Mouse (Mus musculus) small intestine, adult 2 months (tissue): ENCODE results near the gene Gpr55. TPM values are rescaled to one million over a fixed set of nuclear protein-coding genes. Genes with fewer than 3 reads are reported as not detected.

ENCODE experiments used
- H3K27ac ChIP-seq: fragments of 200-500 bp; 2 replicates; pipeline ENCODE4 v1.5.1; 2012; ENCODE audit warnings: low read depth, low read length, control low read depth, inconsistent platforms; ENCODE audit not compliant: insufficient read depth
- H3K27me3 ChIP-seq: fragments of 200-500 bp; 2 replicates; pipeline ENCODE4 v1.6.1; 2012; ENCODE audit warnings: mild to moderate bottlenecking, moderate library complexity, low read length, inconsistent platforms; ENCODE audit not compliant: control insufficient read depth, insufficient read depth
- H3K36me3 ChIP-seq: fragments of 200-500 bp; 2 replicates; pipeline ENCODE4 v1.6.1; 2012; ENCODE audit warnings: mild to moderate bottlenecking, low read length, control low read depth, inconsistent platforms; ENCODE audit not compliant: control insufficient read depth, insufficient read depth
- H3K4me1 ChIP-seq: fragments of 200-500 bp; 2 replicates; pipeline ENCODE4 v1.6.1; 2012; ENCODE audit warnings: low read length, inconsistent platforms, mixed read lengths; ENCODE audit not compliant: control insufficient read depth, insufficient read depth, insufficient read length
- H3K4me3 ChIP-seq: fragments of 200-500 bp; 2 replicates; pipeline ENCODE4 v1.5.1; 2012; ENCODE audit warnings: low read depth, mild to moderate bottlenecking, control low read depth, inconsistent platforms, low read length, moderate library complexity
- CTCF ChIP-seq: fragments of 200-500 bp; IDR thresholded peaks from 2 replicates; pipeline ENCODE4 v1.5.1; 2012; ENCODE audit warnings: low read depth, mild to moderate bottlenecking, control low read depth, inconsistent platforms, low read length, moderate library complexity, mixed read lengths; ENCODE audit not compliant: insufficient replicate concordance, insufficient read length; ENCODE audit errors: extremely low read depth
- POLR2A ChIP-seq: fragments of 200-500 bp; IDR thresholded peaks from 2 replicates; pipeline ENCODE4 v1.6.1; 2012; ENCODE audit warnings: low read depth, mild to moderate bottlenecking, control low read depth, inconsistent platforms, low read length, moderate library complexity
- WGBS: fragments of 180-500 bp; shearing (Covaris S2); methylation state at CpG from one replicate; pipeline ENCODE4 v1.1.7; 2018; 5-methylcytosine and 5-hydroxymethylcytosine counted together
- polyA plus RNA-seq: library from polyadenylated mRNA; depleted of rRNA; stranded (reverse); fragments of >200 nt; gene quantifications from 2 replicates; pipeline ENCODE4 v1.2.3, GENCODE M21; 2012

Gpr55 gene
- polyA plus RNA-seq, 1 experiment: 2.7 TPM

GRCm38 (mm10) chr1:85942318-85942717, 18.5 kb downstream of the Gpr55 start:
- H3K4me3 ChIP-seq: no peak overlapping the region
- 91% methylated on average over 8 of the region's 8 CpGs for WGBS
- peaks cover 2% of the 10 kb centered on the region for H3K36me3 ChIP-seq
- H3K4me1 ChIP-seq: no peaks in the 10 kb centered on the region
- H3K27me3 ChIP-seq: no peaks in the 10 kb centered on the region
- no peak overlapping the region for H3K27ac ChIP-seq
- no peak for TF ChIP-seq POLR2A
- no peak for TF ChIP-seq CTCF

- peaks cover 2% of the 10 kb centered on the region; the same call in 1 of the 2 replicates for H3K4me1 ChIP-seq
- H3K36me3 ChIP-seq: peaks cover 2% of the 10 kb centered on the region
- no peak overlapping the region for H3K4me3 ChIP-seq
- no peaks in the 10 kb centered on the region for H3K27me3 ChIP-seq
- no peak overlapping the region for H3K27ac ChIP-seq
- TF ChIP-seq CTCF: no peak
- no peak for TF ChIP-seq POLR2A
- 77% methylated on average over 1 of the region's 1 CpGs for WGBS
These were observed 23.5 kb downstream of the Gpr55 start for GRCm38 (mm10) chr1:85937323-85937722.

GRCm38 (mm10) chr1:85936265-85936664, 24.5 kb downstream of the Gpr55 start:
- 35% methylated on average over 6 of the region's 6 CpGs for WGBS
- Histone ChIP-seq H3K27me3 (no peaks in the 10 kb centered on the region), H3K4me3 (no peak overlapping the region), H3K27ac (no peak overlapping the region), H3K4me1 (peaks cover 2% of the 10 kb centered on the region; the same call in 1 of the 2 replicates), H3K36me3 (peaks cover 2% of the 10 kb centered on the region)
- TF ChIP-seq POLR2A (no peak), CTCF (no peak)

GRCm38 (mm10) chr1:85935148-85935852, 25.5 kb downstream of the Gpr55 start:
- Histone ChIP-seq H3K4me3 (no peak overlapping the region), H3K27ac (no peak overlapping the region), H3K27me3 (no peaks in the 10 kb centered on the region), H3K36me3 (no peaks in the 10 kb centered on the region), H3K4me1 (peaks cover 2% of the 10 kb centered on the region; the same call in 1 of the 2 replicates)
- 51% methylated on average over 8 of the region's 8 CpGs for WGBS
- TF ChIP-seq CTCF (peak; percentile 90; the same call in 1 of the 2 replicates), POLR2A (no peak)

- H3K4me1 ChIP-seq: peaks cover 2% of the 10 kb centered on the region; the same call in 1 of the 2 replicates
- TF ChIP-seq CTCF (no peak), POLR2A (no peak)
- no peaks in the 10 kb centered on the region for H3K36me3 ChIP-seq
- H3K4me3 ChIP-seq: no peak overlapping the region
- WGBS: 64% methylated on average over 7 of the region's 7 CpGs
- no peaks in the 10 kb centered on the region for H3K27me3 ChIP-seq
- no peak overlapping the region for H3K27ac ChIP-seq
These were observed 26.2 kb downstream of the Gpr55 start for GRCm38 (mm10) chr1:85934560-85934959.

- Histone ChIP-seq H3K27ac (no peak overlapping the region), H3K4me3 (no peak overlapping the region)
These were observed 27.0 kb downstream of the Gpr55 start for GRCm38 (mm10) chr1:85933631-85934465.

GRCm38 (mm10) chr1:85933226-85933625, 27.6 kb downstream of the Gpr55 start:
- no peak for TF ChIP-seq CTCF
- no peak for TF ChIP-seq POLR2A
- WGBS: 25% methylated on average over 7 of the region's 7 CpGs
- no peaks in the 10 kb centered on the region for H3K36me3 ChIP-seq
- peaks cover 2% of the 10 kb centered on the region; the same call in 1 of the 2 replicates for H3K4me1 ChIP-seq
- H3K27me3 ChIP-seq: no peaks in the 10 kb centered on the region
- no peak overlapping the region for H3K27ac ChIP-seq
- H3K4me3 ChIP-seq: no peak overlapping the region

More at GRCm38 (mm10) chr1:85933631-85934465, 27.0 kb downstream of the Gpr55 start:
- Histone ChIP-seq H3K27me3 (no peaks in the 10 kb centered on the region), H3K4me1 (peaks cover 2% of the 10 kb centered on the region; the same call in 1 of the 2 replicates), H3K36me3 (no peaks in the 10 kb centered on the region)
- 50% methylated on average over 11 of the region's 11 CpGs for WGBS
- TF ChIP-seq CTCF (no peak), POLR2A (no peak)
